Mouse (Mus musculus): Measurements from ENCODE around the gene Fxyd6. TPM values are rescaled to one million over a fixed set of nuclear protein-coding genes. Genes with fewer than 3 reads are reported as not detected.

The Fxyd6 gene
- total and polyA plus RNA-seq, 3 experiments: not detected

DNA sequence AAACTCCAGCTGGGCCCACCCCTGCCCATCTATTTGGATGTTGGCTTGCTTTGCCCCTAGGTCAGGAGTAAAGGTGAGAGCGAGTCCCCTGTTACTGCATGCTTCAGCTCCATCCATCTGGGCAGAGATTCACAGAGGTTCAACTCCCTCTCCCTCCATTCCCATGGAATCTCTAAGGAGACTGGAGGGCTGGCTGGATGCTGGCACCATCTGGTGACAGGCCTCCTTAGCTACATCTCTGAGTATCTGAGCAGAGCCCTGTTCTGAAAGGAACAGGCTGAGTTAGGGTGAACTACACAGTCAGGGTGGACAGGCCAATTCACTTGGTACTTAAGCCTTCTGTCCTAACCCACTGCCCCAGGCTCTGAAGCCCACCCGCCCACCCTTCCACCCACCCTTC lies 40.6 kb downstream of the Fxyd6 start:
- H3K9ac ChIP-seq (ENCODE audit: control insufficient read depth, low read depth, low read length, poor library complexity, severe bottlenecking): no peak overlapping the region
- H3K79me2 ChIP-seq (ENCODE audit: control insufficient read depth, insufficient read depth, low read length, poor library complexity): no peaks in the 10 kb centered on the region
- H3K4me1 ChIP-seq (ENCODE audit: control insufficient read depth in 1 of 2, insufficient read depth in 2 of 2, low read length in 2 of 2): no peaks in the 10 kb centered on the region
- H3K27me3 ChIP-seq (ENCODE audit: control insufficient read depth in 1 of 2, insufficient read depth in 2 of 2, low read length in 2 of 2): no peaks in the 10 kb centered on the region
- H3K9me3 ChIP-seq (replicated peaks; ENCODE audit: insufficient read depth, low read length): no peaks in the 10 kb centered on the region
- DNase-seq (ENCODE audit: low read depth, low spot score): no peak
- no peaks in the 10 kb centered on the region for H3K36me3 ChIP-seq (ENCODE audit: control insufficient read depth in 1 of 2, insufficient read depth in 2 of 2, low read length in 2 of 2)
- H3K4me3 ChIP-seq (ENCODE audit: control insufficient read depth in 1 of 2, insufficient read depth in 1 of 2, low read depth in 2 of 2, low read length in 2 of 2): no peak overlapping the region
- no peak overlapping the region for H3K27ac ChIP-seq (ENCODE audit: control insufficient read depth, low read depth, low read length)
- TF ChIP-seq NRF1 (IDR thresholded peaks at IDR 0.05; ENCODE audit: insufficient read depth, low read depth, low read length, poor library complexity, severe bottlenecking) (no peak), BHLHE40 (IDR thresholded peaks at IDR 0.05; ENCODE audit: borderline replicate concordance, low read depth, low read length) (no peak), ZC3H11A (IDR thresholded peaks at IDR 0.05; ENCODE audit: low read depth, low read length) (no peak), MAZ (IDR thresholded peaks at IDR 0.05; ENCODE audit: low read depth, low read length) (no peak), ZNF384 (IDR thresholded peaks at IDR 0.05; ENCODE audit: low read depth, low read length) (no peak), GATA1 (IDR thresholded peaks at IDR 0.05; ENCODE audit: low read depth, low read length) (no peak), RCOR1 (IDR thresholded peaks at IDR 0.05; ENCODE audit: low read depth, low read length) (no peak), MYC (IDR thresholded peaks at IDR 0.05; ENCODE audit: low read depth, low read length) (no peak), UBTF (IDR thresholded peaks at IDR 0.05; ENCODE audit: borderline replicate concordance, insufficient read depth, low read depth, low read length) (no peak), RAD21 (IDR thresholded peaks at IDR 0.05; ENCODE audit: low read depth, low read length) (no peak), TBP (IDR thresholded peaks at IDR 0.05; ENCODE audit: low read depth, low read length) (no peak), KAT2A (conservative IDR thresholded peaks at IDR 0.05; ENCODE audit: low read depth, low read length) (no peak), USF2 (IDR thresholded peaks at IDR 0.05; ENCODE audit: borderline replicate concordance in 1 of 2, insufficient read depth in 1 of 2, low read depth in 1 of 2, low read length in 2 of 2) (no peak), TAL1 (IDR thresholded peaks at IDR 0.05; ENCODE audit: low read length) (no peak), NELFE (IDR thresholded peaks at IDR 0.05; ENCODE audit: low read depth, low read length) (no peak), CHD2 (IDR thresholded peaks at IDR 0.05; ENCODE audit: low read length) (no peak)

DNA sequence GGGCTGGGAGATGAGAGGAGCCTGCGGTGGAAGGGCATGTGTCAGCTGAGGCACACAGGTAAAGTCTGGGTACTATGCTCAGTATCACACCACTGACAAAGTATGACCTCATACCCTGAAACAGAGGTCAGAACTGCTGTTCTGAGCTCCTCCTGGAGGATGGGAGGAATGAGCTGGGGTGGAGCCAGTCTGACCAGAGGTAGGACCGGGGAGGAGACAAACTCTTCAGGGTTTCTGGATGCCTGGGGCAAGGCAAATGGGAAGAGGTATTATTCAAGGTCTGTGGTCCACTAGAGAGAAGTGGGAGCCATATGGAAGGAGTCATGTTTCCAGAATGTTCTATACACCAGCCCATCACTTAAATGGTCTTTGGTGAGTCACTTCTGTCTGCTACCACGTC lies 41.1 kb downstream of the Fxyd6 start:
- H3K27me3 ChIP-seq (ENCODE audit: control insufficient read depth in 1 of 2, insufficient read depth in 2 of 2, low read length in 2 of 2): no peaks in the 10 kb centered on the region
- no peak for DNase-seq (ENCODE audit: low read depth, low spot score)

More for the DNA sequence above, 41.1 kb downstream of the Fxyd6 start:
- no peaks in the 10 kb centered on the region for H3K9me3 ChIP-seq (replicated peaks; ENCODE audit: insufficient read depth, low read length)
- no peak overlapping the region for H3K4me3 ChIP-seq (ENCODE audit: control insufficient read depth in 1 of 2, insufficient read depth in 1 of 2, low read depth in 2 of 2, low read length in 2 of 2)
- no peaks in the 10 kb centered on the region for H3K4me1 ChIP-seq (ENCODE audit: control insufficient read depth in 1 of 2, insufficient read depth in 2 of 2, low read length in 2 of 2)
- H3K36me3 ChIP-seq (ENCODE audit: control insufficient read depth in 1 of 2, insufficient read depth in 2 of 2, low read length in 2 of 2): no peaks in the 10 kb centered on the region
- TF ChIP-seq SMC3 (IDR thresholded peaks at IDR 0.05; ENCODE audit: low read depth, low read length) (no peak), USF1 (IDR thresholded peaks at IDR 0.05; ENCODE audit: low read depth, low read length) (no peak), MYB (IDR thresholded peaks at IDR 0.05; ENCODE audit: low read depth, low read length) (no peak), POLR2AphosphoS5 (IDR thresholded peaks at IDR 0.05; ENCODE audit: borderline replicate concordance, low read depth, low read length) (no peak), ZNF384 (IDR thresholded peaks at IDR 0.05; ENCODE audit: low read depth, low read length) (no peak), RAD21 (IDR thresholded peaks at IDR 0.05; ENCODE audit: low read depth, low read length) (no peak), USF2 (IDR thresholded peaks at IDR 0.05; ENCODE audit: borderline replicate concordance in 1 of 2, insufficient read depth in 1 of 2, low read depth in 1 of 2, low read length in 2 of 2) (no peak), TBP (IDR thresholded peaks at IDR 0.05; ENCODE audit: low read depth, low read length) (no peak), SIN3A (IDR thresholded peaks at IDR 0.05; ENCODE audit: low read length) (no peak), E2F4 (IDR thresholded peaks at IDR 0.05; ENCODE audit: borderline replicate concordance, low read depth, low read length) (no peak)
- H3K79me2 ChIP-seq (ENCODE audit: control insufficient read depth, insufficient read depth, low read length, poor library complexity): no peaks in the 10 kb centered on the region
- no peak overlapping the region for H3K9ac ChIP-seq (ENCODE audit: control insufficient read depth, low read depth, low read length, poor library complexity, severe bottlenecking)
- no peak overlapping the region for H3K27ac ChIP-seq (ENCODE audit: control insufficient read depth, low read depth, low read length)
